Mouse (Mus musculus): ENCODE data around the gene Ttll8. TPM values are rescaled to one million over a fixed set of nuclear protein-coding genes. Genes with fewer than 3 reads are reported as not detected.

Ttll8 gene
- polyA plus RNA-seq, 1 experiment from 2014 or later, result not detected

GRCm38 (mm10) chr15:88870418-88871185 lies 83.6 kb downstream of the Ttll8 start:
- peaks cover 2% of the 10 kb centered on the region; the same call in 1 of the 2 replicates for H3K27me3 ChIP-seq (ENCODE audit: insufficient read depth, poor library complexity, severe bottlenecking)
- no peak for DNase-seq (ENCODE audit: low spot score)
- 72% methylated on average over 5 of the region's 5 CpGs for WGBS
- H3K4me3 ChIP-seq, result no peak overlapping the region
- H3K4me1 ChIP-seq, result peaks cover 41% of the 10 kb centered on the region
- H3K36me3 ChIP-seq, result peaks cover 11% of the 10 kb centered on the region
- peak overlapping the region; percentile 57; the same call in 1 of the 2 replicates for H3K27ac ChIP-seq
- no peaks in the 10 kb centered on the region for H3K9me3 ChIP-seq

GRCm38 (mm10) chr15:88868024-88868742 lies 86.0 kb downstream of the Ttll8 start:
- WGBS, result 53% methylated on average over 6 of the region's 6 CpGs
- H3K27me3 ChIP-seq (ENCODE audit: insufficient read depth, poor library complexity, severe bottlenecking), result no peaks in the 10 kb centered on the region
- peak overlapping the region; percentile 28; the same call in 1 of the 2 replicates for H3K4me3 ChIP-seq
- peaks cover 33% of the 10 kb centered on the region for H3K36me3 ChIP-seq
- DNase-seq (ENCODE audit: low spot score), result no peak
- H3K27ac ChIP-seq, result peak overlapping the region; percentile 87
- no peaks in the 10 kb centered on the region for H3K9me3 ChIP-seq
- H3K4me1 ChIP-seq, result peaks cover 59% of the 10 kb centered on the region

GRCm38 (mm10) chr15:88867368-88868023 lies 86.7 kb downstream of the Ttll8 start:
- Histone ChIP-seq H3K9me3 (no peaks in the 10 kb centered on the region), H3K27me3 (ENCODE audit: insufficient read depth, poor library complexity, severe bottlenecking) (no peaks in the 10 kb centered on the region), H3K4me1 (peaks cover 63% of the 10 kb centered on the region), H3K4me3 (peak overlapping the region; percentile 28), H3K36me3 (peaks cover 34% of the 10 kb centered on the region), H3K27ac (peak overlapping the region; percentile 87)
- DNase-seq (ENCODE audit: low spot score), result peak; percentile 91
- WGBS, result 11% methylated on average over 5 of the region's 5 CpGs

- 30% methylated on average over 7 of the region's 7 CpGs for WGBS
- Histone ChIP-seq H3K36me3 (peaks cover 34% of the 10 kb centered on the region), H3K9me3 (no peaks in the 10 kb centered on the region), H3K4me1 (peaks cover 66% of the 10 kb centered on the region), H3K27ac (peak overlapping the region; percentile 87), H3K27me3 (ENCODE audit: insufficient read depth, poor library complexity, severe bottlenecking) (no peaks in the 10 kb centered on the region), H3K4me3 (peak overlapping the region; percentile 28)
- DNase-seq (ENCODE audit: low spot score), result no peak
These were observed 87.3 kb downstream of the Ttll8 start for GRCm38 (mm10) chr15:88866934-88867356.

GRCm38 (mm10) chr15:88865888-88866695 lies 88.1 kb downstream of the Ttll8 start:
- DNase-seq (ENCODE audit: low spot score), result no peak
- Histone ChIP-seq H3K9me3 (no peaks in the 10 kb centered on the region), H3K27ac (peak overlapping the region; percentile 87), H3K36me3 (peaks cover 34% of the 10 kb centered on the region), H3K27me3 (ENCODE audit: insufficient read depth, poor library complexity, severe bottlenecking) (no peaks in the 10 kb centered on the region), H3K4me3 (peak overlapping the region; percentile 28), H3K4me1 (peaks cover 72% of the 10 kb centered on the region)
- WGBS, result 54% methylated on average over 4 of the region's 4 CpGs

- Histone ChIP-seq H3K27ac (peak overlapping the region; percentile 97), H3K36me3 (peaks cover 34% of the 10 kb centered on the region), H3K4me3 (peak overlapping the region; percentile 95), H3K9me3 (no peaks in the 10 kb centered on the region), H3K4me1 (peaks cover 72% of the 10 kb centered on the region), H3K27me3 (ENCODE audit: insufficient read depth, poor library complexity, severe bottlenecking) (no peaks in the 10 kb centered on the region)
- 85% methylated on average over 14 of the region's 14 CpGs for whole genome bisulfite sequencing
- DNase-seq (ENCODE audit: low spot score), result no peak
These were observed 89.2 kb downstream of the Ttll8 start for GRCm38 (mm10) chr15:88865061-88865460.

- Histone ChIP-seq H3K36me3 (peaks cover 34% of the 10 kb centered on the region), H3K9me3 (no peaks in the 10 kb centered on the region), H3K27me3 (ENCODE audit: insufficient read depth, poor library complexity, severe bottlenecking) (no peaks in the 10 kb centered on the region), H3K4me1 (peaks cover 76% of the 10 kb centered on the region), H3K4me3 (peak overlapping the region; percentile 95), H3K27ac (peak overlapping the region; percentile 97)
- DNase-seq (ENCODE audit: low spot score), result no peak
- 34% methylated on average over 22 of the region's 22 CpGs for WGBS
These were observed 89.8 kb downstream of the Ttll8 start for GRCm38 (mm10) chr15:88864270-88865030.

GRCm38 (mm10) chr15:88863695-88864231 lies 90.5 kb downstream of the Ttll8 start:
- H3K9me3 ChIP-seq, result no peaks in the 10 kb centered on the region
- no peaks in the 10 kb centered on the region for H3K27me3 ChIP-seq (ENCODE audit: insufficient read depth, poor library complexity, severe bottlenecking)
- H3K36me3 ChIP-seq, result peaks cover 34% of the 10 kb centered on the region
- DNase-seq (ENCODE audit: low spot score), result peak; percentile 98
- peak overlapping the region; percentile 95 for H3K4me3 ChIP-seq
- H3K4me1 ChIP-seq, result peaks cover 83% of the 10 kb centered on the region
- 0% methylated on average over 31 of the region's 39 CpGs for WGBS
- H3K27ac ChIP-seq, result peak overlapping the region; percentile 97

- under 1% methylated on average over 96 of the region's 98 CpGs for WGBS
- peaks cover 81% of the 10 kb centered on the region for H3K4me1 ChIP-seq
These were observed 91.1 kb downstream of the Ttll8 start for GRCm38 (mm10) chr15:88862881-88863694.

GRCm38 (mm10) chr15:88861772-88862622 lies 92.2 kb downstream of the Ttll8 start, which contains the start of gene Pim3:
TSS of gene Pim3 (plus strand) at chr15:88862186.
- under 1% methylated on average over 107 of the region's 107 CpGs for WGBS
- H3K4me3 ChIP-seq, result peak within 1 kb of the TSS; percentile 95
- H3K36me3 ChIP-seq, result peaks cover 34% of the 10 kb centered on the region
- peak; percentile 98 for DNase-seq (ENCODE audit: low spot score)
- H3K4me1 ChIP-seq, result peaks cover 72% of the 10 kb centered on the region
- H3K27me3 ChIP-seq (ENCODE audit: insufficient read depth, poor library complexity, severe bottlenecking), result no peaks in the 10 kb centered on the region
- no peaks in the 10 kb centered on the region for H3K9me3 ChIP-seq
- peak within 1 kb of the TSS; percentile 97 for H3K27ac ChIP-seq

More at GRCm38 (mm10) chr15:88862881-88863694, 91.1 kb downstream of the Ttll8 start:
- Histone ChIP-seq H3K36me3 (peaks cover 34% of the 10 kb centered on the region), H3K27ac (peak overlapping the region; percentile 97), H3K4me3 (peak overlapping the region; percentile 95), H3K27me3 (ENCODE audit: insufficient read depth, poor library complexity, severe bottlenecking) (no peaks in the 10 kb centered on the region), H3K9me3 (no peaks in the 10 kb centered on the region)
- no peak for DNase-seq (ENCODE audit: low spot score)

All from heart, embryonic 10.5 days (tissue).